Mouse (Mus musculus) effector memory CD4-positive, alpha-beta T cell, adult 7 months (primary cell): Measurements from ENCODE around the gene Srrm3. TPM values are rescaled to one million over a fixed set of nuclear protein-coding genes. Genes with fewer than 3 reads are reported as not detected.

Experiments used
- polyA plus RNA-seq: library from polyadenylated mRNA; unstranded; fragments of 100-300 nt; shearing (Covaris generic); gene quantifications from one replicate; pipeline ENCODE4 v1.2.1, GENCODE M21; 2017

Gene Srrm3
- 0.49 TPM for polyA plus RNA-seq

DNA sequence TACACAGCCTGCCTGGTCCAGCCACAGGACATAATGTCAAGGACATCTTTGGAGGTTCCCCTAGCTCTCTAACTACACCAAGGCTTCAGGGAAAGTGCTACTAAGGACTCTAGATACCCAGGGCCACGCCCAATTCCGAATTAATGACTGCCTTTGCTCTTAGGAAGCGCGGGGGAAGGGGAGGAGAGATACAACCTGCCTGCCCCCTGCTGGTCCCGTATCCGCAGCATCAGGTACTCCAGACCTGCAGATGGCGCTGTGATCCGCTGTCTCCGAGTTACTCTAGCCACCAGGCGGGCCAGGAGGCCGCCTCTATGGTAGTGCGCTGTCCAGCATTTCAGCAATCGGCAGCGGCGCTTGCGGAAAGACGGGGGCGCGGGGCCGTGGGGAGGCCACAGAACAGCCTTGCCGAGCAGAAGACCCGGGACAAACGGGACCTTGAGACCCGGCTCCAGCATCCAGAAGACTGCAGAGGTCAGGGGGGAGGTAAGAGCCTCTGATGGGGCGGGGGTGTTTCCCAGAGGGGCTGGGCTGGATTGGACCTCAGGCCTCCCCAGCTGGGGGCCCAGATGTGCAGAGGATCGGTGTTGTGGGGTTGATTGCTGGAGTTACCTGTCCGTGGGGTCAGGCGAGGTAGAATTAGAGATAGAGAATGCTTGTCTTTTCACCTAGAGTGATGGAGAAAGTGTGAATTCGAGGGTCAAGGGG lies at the start of gene Srrm3:
Gene Srrm3 (plus strand): TSS at position 336 of the 708 bp plus-strand sequence.

DNA sequence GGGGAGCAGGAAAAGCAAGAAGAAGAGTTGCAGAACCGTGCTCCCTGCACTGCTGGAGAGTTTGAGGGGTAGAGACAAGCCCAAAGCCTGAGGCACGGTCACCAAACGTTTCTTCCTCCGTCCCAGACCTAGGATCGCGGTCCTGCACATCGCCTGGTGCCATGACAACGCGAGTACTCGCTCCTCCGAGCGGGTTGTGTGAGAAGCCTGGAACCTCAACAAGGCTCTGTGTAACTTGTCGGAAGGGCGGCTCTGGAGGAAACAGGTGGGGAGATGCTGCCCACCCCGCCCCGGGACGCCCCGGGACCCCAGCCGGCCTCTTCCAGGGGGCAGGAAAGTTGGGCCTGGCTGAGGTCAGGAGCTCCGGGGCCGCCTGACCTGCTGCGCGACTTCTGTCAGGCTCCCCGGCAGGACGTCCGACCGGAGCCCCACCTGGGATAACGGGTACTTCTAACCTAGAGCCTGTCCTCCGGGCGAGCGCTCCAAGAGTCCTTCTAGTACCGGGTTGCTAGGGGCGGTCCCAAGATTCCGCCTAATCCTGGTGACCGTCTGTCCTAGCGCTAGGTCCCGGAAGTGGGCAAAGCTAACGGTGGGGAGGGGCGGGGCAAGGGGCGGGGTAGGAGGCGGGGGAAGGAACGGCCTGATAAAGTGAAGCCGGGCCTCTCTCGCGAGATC lies 28.8 kb upstream of the Srrm3 start, which contains the start of gene Styxl1:
Gene Styxl1 (minus strand): TSS at position 590 of the 675 bp plus-strand sequence.

DNA sequence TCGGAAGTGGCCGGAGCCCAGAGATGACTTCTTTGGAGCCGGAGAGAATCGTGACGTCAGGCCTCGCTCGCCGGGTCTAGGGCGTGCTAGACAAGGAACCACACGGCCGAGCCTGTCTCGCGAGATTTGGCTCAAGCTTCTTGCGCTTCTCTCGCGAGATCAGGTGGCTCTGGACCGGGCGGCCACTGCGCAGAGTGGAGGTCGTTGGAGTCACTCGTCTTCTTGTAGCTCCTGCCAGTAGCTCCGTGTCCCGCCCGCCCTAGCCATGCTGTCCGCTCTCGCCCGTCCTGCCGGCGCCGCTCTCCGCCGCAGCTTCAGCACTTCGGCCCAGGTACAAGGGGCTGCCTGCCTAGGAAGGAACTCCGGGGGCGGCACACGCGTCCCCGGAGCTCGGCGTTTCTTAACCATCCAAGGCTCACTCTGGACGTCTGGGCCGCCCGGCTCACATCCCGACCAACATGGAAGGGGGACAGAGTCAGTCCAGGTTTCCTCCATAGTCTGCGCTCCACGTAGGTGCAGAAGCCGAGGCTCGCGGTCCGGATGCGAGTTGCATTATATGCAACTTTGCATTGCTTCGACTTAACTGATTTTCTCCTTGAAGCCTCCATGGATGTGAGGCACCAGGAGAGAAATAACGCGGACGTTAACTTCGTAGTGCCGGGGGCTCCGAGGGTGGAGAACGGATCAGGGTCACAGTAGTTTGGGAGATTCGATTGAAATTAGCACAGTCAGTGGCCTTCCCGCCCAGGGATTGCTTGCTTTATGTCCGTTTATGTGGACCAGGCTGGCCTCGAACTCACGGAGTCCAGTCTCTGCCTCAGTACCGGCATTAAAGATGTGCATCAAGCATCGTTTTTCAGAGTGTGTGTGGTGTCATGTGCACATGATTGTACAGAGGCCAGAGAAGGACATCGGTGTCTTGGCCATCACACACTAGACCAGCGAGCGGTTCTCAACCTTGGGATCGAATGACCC lies 27.9 kb upstream of the Srrm3 start, which contains the start of gene Mdh2:
Gene Mdh2 (plus strand): TSS at position 10 of the 975 bp plus-strand sequence.

DNA sequence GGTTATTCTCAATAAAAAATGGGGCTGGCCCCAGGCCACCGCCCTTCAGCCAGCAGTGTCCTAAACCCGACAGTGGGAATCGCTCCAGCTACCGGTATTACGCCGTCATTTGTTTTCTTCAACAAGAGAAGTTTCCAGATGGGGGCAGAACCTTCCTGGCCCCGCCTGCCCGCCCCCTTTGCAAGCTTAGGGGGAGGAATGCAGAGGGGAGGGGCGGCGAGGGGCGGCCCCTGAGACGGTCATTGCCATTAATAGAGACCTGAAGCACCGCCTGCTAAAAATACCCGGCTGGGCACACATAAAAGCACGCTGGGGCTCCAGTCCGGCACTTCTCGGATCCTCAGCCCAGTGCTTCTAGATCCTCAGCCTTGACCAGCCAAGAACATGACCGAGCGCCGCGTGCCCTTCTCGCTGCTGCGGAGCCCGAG lies 81.0 kb downstream of the Srrm3 start, which contains the start of gene Hspb1:
Gene Hspb1 (plus strand): TSS at position 245 of the 428 bp plus-strand sequence.

Other genes starting within 250 kb of the Srrm3 start
- gene Ccl26, start 243.3 kb upstream of the Srrm3 start, polyA plus RNA-seq, result not detected
- not detected for gene Ccl24, start 233.8 kb upstream of the Srrm3 start, polyA plus RNA-seq
- gene Rhbdd2, start 174.3 kb upstream of the Srrm3 start, polyA plus RNA-seq, result 25.0 TPM
- 118 TPM for gene Por, start 136.9 kb upstream of the Srrm3 start, polyA plus RNA-seq
- 45.2 TPM for gene Tmem120a, start 62.4 kb upstream of the Srrm3 start, polyA plus RNA-seq
- 0.78 TPM for gene Styxl1, start 28.5 kb upstream of the Srrm3 start, polyA plus RNA-seq
- gene Mdh2, start 28.4 kb upstream of the Srrm3 start, polyA plus RNA-seq, result 362 TPM
- gene Hspb1, start 81.0 kb downstream of the Srrm3 start, polyA plus RNA-seq, result 6.1 TPM
- gene Ywhag, start 127.7 kb downstream of the Srrm3 start, polyA plus RNA-seq, result 66.7 TPM
- gene Ssc4d, start 167.6 kb downstream of the Srrm3 start, polyA plus RNA-seq, result not detected
- not detected for gene Zp3, start 173.2 kb downstream of the Srrm3 start, polyA plus RNA-seq
- 22.5 TPM for gene Dtx2, start 187.9 kb downstream of the Srrm3 start, polyA plus RNA-seq
- gene Upk3b, start 231.6 kb downstream of the Srrm3 start, polyA plus RNA-seq, result 0.11 TPM
- gene Upk3bl, start 247.6 kb downstream of the Srrm3 start, polyA plus RNA-seq, result not detected